Mouse (Mus musculus) heart, postnatal 0 days (tissue): Measurements from ENCODE around the gene Magi1.

Source experiments
- CTCF ChIP-seq: IDR thresholded peaks from 2 replicates; pipeline ENCODE4 v1.5.1; 2016; ENCODE audit warnings: antibody characterized with exemption, control low read depth, low read depth
- EP300 ChIP-seq: IDR thresholded peaks from 2 replicates; pipeline ENCODE4 v1.6.1; 2016; ENCODE audit warnings: antibody characterized with exemption, low read depth

DNA sequence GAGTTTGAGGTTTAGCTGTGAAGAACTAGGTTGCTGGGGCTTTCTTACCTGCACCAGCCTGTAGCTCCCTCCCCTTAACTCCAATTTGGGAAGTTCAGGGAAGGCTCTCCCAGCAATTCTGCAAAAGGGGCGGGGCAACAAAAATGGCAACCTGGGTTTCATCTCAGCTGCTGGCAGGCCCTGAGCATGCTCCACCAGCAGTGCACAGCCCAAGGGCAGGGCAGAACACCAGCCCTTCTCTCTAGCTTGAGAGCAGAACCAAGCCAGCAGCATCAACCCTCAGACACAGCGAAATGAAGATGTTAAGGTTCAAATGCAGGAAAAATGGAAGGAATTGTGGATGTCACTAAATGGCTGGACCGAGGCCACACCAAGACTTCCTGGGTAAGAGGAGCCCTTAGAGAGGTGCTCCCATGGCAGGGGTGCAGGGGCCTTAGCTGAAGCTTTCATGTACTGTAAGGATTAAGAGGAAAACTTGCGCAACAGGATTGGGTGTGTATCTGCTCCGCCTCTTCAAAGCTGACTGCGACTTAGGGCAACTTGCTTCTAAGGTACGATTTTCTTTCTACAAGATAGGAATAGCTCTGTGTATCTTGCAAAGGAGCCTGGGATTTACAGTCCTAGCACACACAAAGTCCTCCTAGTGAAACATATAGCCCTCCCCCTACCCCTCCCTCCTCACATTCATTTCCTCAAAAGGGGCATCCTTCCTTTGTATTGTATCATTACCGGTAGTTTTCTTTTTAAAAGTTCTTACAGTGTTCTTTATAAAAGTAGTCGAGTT lies 118.8 kb downstream of the Magi1 start:
- TF ChIP-seq CTCF (no peak), EP300 (no peak)
